Mouse (Mus musculus): Measurements from ENCODE around the gene Fgfr2. TPM values are rescaled to one million over a fixed set of nuclear protein-coding genes. Genes with fewer than 3 reads are reported as not detected.

The Fgfr2 gene
- polyA plus RNA-seq, 1 experiment from 2014 or later, result 24.1 TPM

GRCm38 (mm10) chr7:131776191-131776752 is 1346.9 kb downstream of the Fgfr2 start:
- Histone ChIP-seq H3K9me3 (ENCODE audit: control insufficient read depth, low read length) (no peaks in the 10 kb centered on the region), H3K4me1 (ENCODE audit: control insufficient read depth, insufficient read depth, low read depth, low read length) (peaks cover 19% of the 10 kb centered on the region), H3K27ac (ENCODE audit: low read depth, low read length) (no peak overlapping the region), H3K4me3 (ENCODE audit: low read length) (no peak overlapping the region), H3K36me3 (ENCODE audit: control insufficient read depth, insufficient read depth, low read length) (no peaks in the 10 kb centered on the region), H3K27me3 (replicated peaks; ENCODE audit: control insufficient read depth, insufficient read depth, low read length) (peaks cover 6% of the 10 kb centered on the region), H3K4me2 (ENCODE audit: low read length) (peak overlapping the region; percentile 8; the same call in 1 of the 2 replicates), H3K9ac (ENCODE audit: low read depth, low read length) (no peak overlapping the region)
- WGBS, result 38% methylated on average over 16 of the region's 16 CpGs
- ATAC-seq, result no peak

- Histone ChIP-seq H3K9me3 (ENCODE audit: control insufficient read depth, low read length) (no peaks in the 10 kb centered on the region), H3K4me1 (ENCODE audit: control insufficient read depth, insufficient read depth, low read depth, low read length) (no peaks in the 10 kb centered on the region), H3K27ac (ENCODE audit: low read depth, low read length) (no peak overlapping the region), H3K36me3 (ENCODE audit: control insufficient read depth, insufficient read depth, low read length) (no peaks in the 10 kb centered on the region), H3K27me3 (replicated peaks; ENCODE audit: control insufficient read depth, insufficient read depth, low read length) (no peaks in the 10 kb centered on the region), H3K9ac (ENCODE audit: low read depth, low read length) (no peak overlapping the region), H3K4me3 (ENCODE audit: low read length) (no peak overlapping the region), H3K4me2 (ENCODE audit: low read length) (no peak overlapping the region)
- WGBS, result 93% methylated on average over 3 of the region's 3 CpGs
- ATAC-seq, result no peak
Observed at GRCm38 (mm10) chr7:131757922-131758321, 1365.2 kb downstream of the Fgfr2 start.

GRCm38 (mm10) chr7:131747152-131748010 is 1375.8 kb downstream of the Fgfr2 start:
- H3K4me1 ChIP-seq (ENCODE audit: control insufficient read depth, insufficient read depth, low read depth, low read length), result peaks cover 9% of the 10 kb centered on the region
- H3K27me3 ChIP-seq (replicated peaks; ENCODE audit: control insufficient read depth, insufficient read depth, low read length), result peaks cover 6% of the 10 kb centered on the region
- ATAC-seq, result no peak
- H3K9ac ChIP-seq (ENCODE audit: low read depth, low read length), result no peak overlapping the region
- no peaks in the 10 kb centered on the region for H3K36me3 ChIP-seq (ENCODE audit: control insufficient read depth, insufficient read depth, low read length)
- no peaks in the 10 kb centered on the region for H3K9me3 ChIP-seq (ENCODE audit: control insufficient read depth, low read length)
- H3K27ac ChIP-seq (ENCODE audit: low read depth, low read length), result no peak overlapping the region
- H3K4me2 ChIP-seq (ENCODE audit: low read length), result no peak overlapping the region
- WGBS, result 20% methylated on average over 16 of the region's 16 CpGs
- no peak overlapping the region for H3K4me3 ChIP-seq (ENCODE audit: low read length)

GRCm38 (mm10) chr7:131746752-131747151 is 1376.4 kb downstream of the Fgfr2 start:
- Histone ChIP-seq H3K9me3 (ENCODE audit: control insufficient read depth, low read length) (no peaks in the 10 kb centered on the region), H3K4me2 (ENCODE audit: low read length) (no peak overlapping the region), H3K27ac (ENCODE audit: low read depth, low read length) (no peak overlapping the region), H3K27me3 (replicated peaks; ENCODE audit: control insufficient read depth, insufficient read depth, low read length) (peaks cover 6% of the 10 kb centered on the region; the same call in 1 of the 2 replicates), H3K4me3 (ENCODE audit: low read length) (no peak overlapping the region), H3K4me1 (ENCODE audit: control insufficient read depth, insufficient read depth, low read depth, low read length) (peaks cover 9% of the 10 kb centered on the region), H3K9ac (ENCODE audit: low read depth, low read length) (no peak overlapping the region), H3K36me3 (ENCODE audit: control insufficient read depth, insufficient read depth, low read length) (no peaks in the 10 kb centered on the region)
- ATAC-seq, result no peak
- WGBS, result 26% methylated on average over 9 of the region's 9 CpGs

- 37% methylated on average over 8 of the region's 8 CpGs for WGBS
- no peak for ATAC-seq
- peaks cover 4% of the 10 kb centered on the region; the same call in 1 of the 2 replicates for H3K27me3 ChIP-seq (replicated peaks; ENCODE audit: control insufficient read depth, insufficient read depth, low read length)
Observed at GRCm38 (mm10) chr7:131743193-131743592, 1380.0 kb downstream of the Fgfr2 start.

GRCm38 (mm10) chr7:131722783-131723575 is 1400.2 kb downstream of the Fgfr2 start:
- WGBS, result 13% methylated on average over 9 of the region's 9 CpGs

More at GRCm38 (mm10) chr7:131743193-131743592, 1380.0 kb downstream of the Fgfr2 start:
- H3K4me3 ChIP-seq (ENCODE audit: low read length), result no peak overlapping the region
- H3K9me3 ChIP-seq (ENCODE audit: control insufficient read depth, low read length), result no peaks in the 10 kb centered on the region
- H3K27ac ChIP-seq (ENCODE audit: low read depth, low read length), result no peak overlapping the region
- no peaks in the 10 kb centered on the region for H3K36me3 ChIP-seq (ENCODE audit: control insufficient read depth, insufficient read depth, low read length)
- no peak overlapping the region for H3K9ac ChIP-seq (ENCODE audit: low read depth, low read length)
- peaks cover 9% of the 10 kb centered on the region for H3K4me1 ChIP-seq (ENCODE audit: control insufficient read depth, insufficient read depth, low read depth, low read length)
- H3K4me2 ChIP-seq (ENCODE audit: low read length), result no peak overlapping the region

GRCm38 (mm10) chr7:131722316-131722715 is 1400.8 kb downstream of the Fgfr2 start:
- Histone ChIP-seq H3K4me1 (ENCODE audit: control insufficient read depth, insufficient read depth, low read depth, low read length) (peaks cover 7% of the 10 kb centered on the region), H3K4me3 (ENCODE audit: low read length) (no peak overlapping the region), H3K27ac (ENCODE audit: low read depth, low read length) (no peak overlapping the region), H3K9ac (ENCODE audit: low read depth, low read length) (no peak overlapping the region), H3K36me3 (ENCODE audit: control insufficient read depth, insufficient read depth, low read length) (no peaks in the 10 kb centered on the region), H3K4me2 (ENCODE audit: low read length) (no peak overlapping the region), H3K27me3 (replicated peaks; ENCODE audit: control insufficient read depth, insufficient read depth, low read length) (no peaks in the 10 kb centered on the region), H3K9me3 (ENCODE audit: control insufficient read depth, low read length) (no peaks in the 10 kb centered on the region)
- 23% methylated on average over 4 of the region's 4 CpGs for WGBS
- ATAC-seq, result no peak

More at GRCm38 (mm10) chr7:131722783-131723575, 1400.2 kb downstream of the Fgfr2 start:
- Histone ChIP-seq H3K27me3 (replicated peaks; ENCODE audit: control insufficient read depth, insufficient read depth, low read length) (no peaks in the 10 kb centered on the region), H3K4me1 (ENCODE audit: control insufficient read depth, insufficient read depth, low read depth, low read length) (peaks cover 7% of the 10 kb centered on the region), H3K4me3 (ENCODE audit: low read length) (no peak overlapping the region), H3K27ac (ENCODE audit: low read depth, low read length) (no peak overlapping the region), H3K9me3 (ENCODE audit: control insufficient read depth, low read length) (no peaks in the 10 kb centered on the region), H3K4me2 (ENCODE audit: low read length) (peak overlapping the region; percentile 31), H3K9ac (ENCODE audit: low read depth, low read length) (0 out of 2 replicates have a peak overlapping the region, but pooled peaks have one; percentile 24), H3K36me3 (ENCODE audit: control insufficient read depth, insufficient read depth, low read length) (no peaks in the 10 kb centered on the region)
- no peak for ATAC-seq

- H3K4me2 ChIP-seq (ENCODE audit: low read length), result no peak overlapping the region
- no peak overlapping the region for H3K27ac ChIP-seq (ENCODE audit: low read depth, low read length)
- H3K4me1 ChIP-seq (ENCODE audit: control insufficient read depth, insufficient read depth, low read depth, low read length), result peaks cover 7% of the 10 kb centered on the region
- WGBS, result 16% methylated on average over 3 of the region's 3 CpGs
- H3K9me3 ChIP-seq (ENCODE audit: control insufficient read depth, low read length), result no peaks in the 10 kb centered on the region
- H3K4me3 ChIP-seq (ENCODE audit: low read length), result no peak overlapping the region
- H3K36me3 ChIP-seq (ENCODE audit: control insufficient read depth, insufficient read depth, low read length), result no peaks in the 10 kb centered on the region
- H3K27me3 ChIP-seq (replicated peaks; ENCODE audit: control insufficient read depth, insufficient read depth, low read length), result no peaks in the 10 kb centered on the region
- ATAC-seq, result no peak
- no peak overlapping the region for H3K9ac ChIP-seq (ENCODE audit: low read depth, low read length)
Observed at GRCm38 (mm10) chr7:131718280-131718679, 1404.9 kb downstream of the Fgfr2 start.

GRCm38 (mm10) chr7:131713076-131713475 is 1410.1 kb downstream of the Fgfr2 start:
- Histone ChIP-seq H3K4me1 (ENCODE audit: control insufficient read depth, insufficient read depth, low read depth, low read length) (no peaks in the 10 kb centered on the region), H3K9ac (ENCODE audit: low read depth, low read length) (no peak overlapping the region), H3K9me3 (ENCODE audit: control insufficient read depth, low read length) (no peaks in the 10 kb centered on the region), H3K4me3 (ENCODE audit: low read length) (no peak overlapping the region), H3K4me2 (ENCODE audit: low read length) (no peak overlapping the region), H3K27me3 (replicated peaks; ENCODE audit: control insufficient read depth, insufficient read depth, low read length) (no peaks in the 10 kb centered on the region), H3K36me3 (ENCODE audit: control insufficient read depth, insufficient read depth, low read length) (no peaks in the 10 kb centered on the region), H3K27ac (ENCODE audit: low read depth, low read length) (no peak overlapping the region)
- no peak for ATAC-seq
- WGBS, result 69% methylated on average over 9 of the region's 9 CpGs
